Mouse (Mus musculus): ENCODE measurements around the gene Olfr809. TPM values are rescaled to one million over a fixed set of nuclear protein-coding genes. Genes with fewer than 3 reads are reported as not detected.

Gene Olfr809
- not detected in 2 replicates for polyA plus RNA-seq (2015; fragmentation: Nextera tagmentation; extraction: Ambion mirVana)

DNA sequence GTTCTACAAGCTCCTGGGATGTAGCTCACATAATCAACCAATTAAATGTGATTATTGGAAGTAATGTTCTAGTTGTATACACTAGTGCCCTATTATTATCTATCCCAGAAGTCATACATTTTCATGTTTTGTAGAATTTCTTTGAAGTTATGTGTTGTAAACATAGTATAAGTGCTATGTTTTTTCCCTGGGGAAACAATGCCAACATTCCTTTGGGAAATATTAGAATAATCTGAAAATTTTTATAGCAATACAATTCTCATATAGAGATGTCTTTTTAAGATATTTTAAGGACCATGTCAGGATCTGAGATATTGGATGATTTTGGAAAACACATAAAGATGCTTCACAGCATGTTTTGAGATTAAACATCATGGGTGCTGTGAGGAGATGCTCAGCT, at the start of gene Olfr809:
Olfr809 (plus strand) TSS at position 301 of the 400 bp plus-strand sequence.
- Histone ChIP-seq H3K27ac (ENCODE audit: low read length) (no peak within 1 kb of the TSS), H3K4me1 (ENCODE audit: control insufficient read depth, insufficient read depth, low read length) (no peaks in the 10 kb centered on the region), H3K9ac (ENCODE audit: low read length) (no peak within 1 kb of the TSS), H3K27me3 (ENCODE audit: control insufficient read depth, insufficient read depth, low read length) (no peaks in the 10 kb centered on the region), H3K4me2 (ENCODE audit: low read depth, low read length) (no peak within 1 kb of the TSS), H3K9me3 (replicated peaks; ENCODE audit: control insufficient read depth, low read length) (no peaks in the 10 kb centered on the region), H3K4me3 (ENCODE audit: low read length) (no peak within 1 kb of the TSS), H3K36me3 (ENCODE audit: control insufficient read depth, insufficient read depth) (no peaks in the 10 kb centered on the region)
- no peak for ATAC-seq (replicated peaks; ENCODE audit: extremely low read depth, insufficient read depth, low FRiP score)

GRCm38 (mm10) chr10:129729275-129729674, 45.2 kb upstream of the Olfr809 start, which contains the start of gene Olfr805:
Gene Olfr805, minus strand, starts transcription at chr10:129729375.
- no peak within 1 kb of the TSS for H3K9ac ChIP-seq (ENCODE audit: low read length)
- no peaks in the 10 kb centered on the region for H3K27me3 ChIP-seq (ENCODE audit: control insufficient read depth, insufficient read depth, low read length)
- H3K4me2 ChIP-seq (ENCODE audit: low read depth, low read length) = no peak within 1 kb of the TSS
- no peaks in the 10 kb centered on the region for H3K36me3 ChIP-seq (ENCODE audit: control insufficient read depth, insufficient read depth)
- H3K4me1 ChIP-seq (ENCODE audit: control insufficient read depth, insufficient read depth, low read length) = no peaks in the 10 kb centered on the region
- 0 out of 2 replicates have a peak, but pooled peaks cover 3% of the 10 kb centered on the region for H3K9me3 ChIP-seq (replicated peaks; ENCODE audit: control insufficient read depth, low read length)
- WGBS = 87% methylated on average over 2 of the region's 2 CpGs
- H3K27ac ChIP-seq (ENCODE audit: low read length) = no peak within 1 kb of the TSS
- no peak within 1 kb of the TSS for H3K4me3 ChIP-seq (ENCODE audit: low read length)
- ATAC-seq (replicated peaks; ENCODE audit: extremely low read depth, insufficient read depth, low FRiP score) = no peak

- Histone ChIP-seq H3K36me3 (ENCODE audit: control insufficient read depth, insufficient read depth) (no peaks in the 10 kb centered on the region), H3K4me2 (ENCODE audit: low read depth, low read length) (no peak within 1 kb of the TSS), H3K9me3 (replicated peaks; ENCODE audit: control insufficient read depth, low read length) (no peaks in the 10 kb centered on the region), H3K27me3 (ENCODE audit: control insufficient read depth, insufficient read depth, low read length) (no peaks in the 10 kb centered on the region), H3K4me3 (ENCODE audit: low read length) (no peak within 1 kb of the TSS), H3K4me1 (ENCODE audit: control insufficient read depth, insufficient read depth, low read length) (no peaks in the 10 kb centered on the region), H3K9ac (ENCODE audit: low read length) (no peak within 1 kb of the TSS), H3K27ac (ENCODE audit: low read length) (no peak within 1 kb of the TSS)
- no peak for ATAC-seq (replicated peaks; ENCODE audit: extremely low read depth, insufficient read depth, low FRiP score)
Measured at GRCm38 (mm10) chr10:129741821-129742220, 32.6 kb upstream of the Olfr809 start, which contains the start of gene Olfr806. Gene Olfr806, minus strand, starts transcription at chr10:129741921.

DNA sequence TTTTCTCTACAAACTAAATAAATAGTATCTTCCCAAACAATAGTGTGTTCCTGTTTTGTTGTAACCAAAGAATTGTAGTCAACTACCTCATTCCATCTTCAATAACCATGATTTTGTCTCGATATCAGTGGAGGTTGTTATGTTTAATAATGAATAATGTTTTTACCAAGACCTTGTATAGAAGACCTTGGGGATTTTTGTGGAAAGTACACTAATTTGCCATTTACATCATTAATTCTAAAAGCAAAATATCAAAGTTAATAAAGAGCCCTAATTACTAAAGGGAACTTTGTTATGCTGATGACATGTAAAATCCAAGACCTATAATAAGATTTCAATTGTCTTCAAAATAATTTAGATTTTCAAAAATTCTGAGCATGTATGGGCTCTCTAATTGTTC, 16.7 kb upstream of the Olfr809 start, which contains the start of gene Olfr807:
Olfr807 (minus strand) TSS at position 101 of the 400 bp plus-strand sequence.
- Histone ChIP-seq H3K9me3 (replicated peaks; ENCODE audit: control insufficient read depth, low read length) (no peaks in the 10 kb centered on the region), H3K4me3 (ENCODE audit: low read length) (no peak within 1 kb of the TSS), H3K4me2 (ENCODE audit: low read depth, low read length) (no peak within 1 kb of the TSS), H3K27me3 (ENCODE audit: control insufficient read depth, insufficient read depth, low read length) (no peaks in the 10 kb centered on the region), H3K36me3 (ENCODE audit: control insufficient read depth, insufficient read depth) (no peaks in the 10 kb centered on the region), H3K4me1 (ENCODE audit: control insufficient read depth, insufficient read depth, low read length) (no peaks in the 10 kb centered on the region), H3K9ac (ENCODE audit: low read length) (no peak within 1 kb of the TSS), H3K27ac (ENCODE audit: low read length) (no peak within 1 kb of the TSS)
- 75% methylated on average over 1 of the region's 1 CpGs for WGBS
- ATAC-seq (replicated peaks; ENCODE audit: extremely low read depth, insufficient read depth, low FRiP score) = no peak

DNA sequence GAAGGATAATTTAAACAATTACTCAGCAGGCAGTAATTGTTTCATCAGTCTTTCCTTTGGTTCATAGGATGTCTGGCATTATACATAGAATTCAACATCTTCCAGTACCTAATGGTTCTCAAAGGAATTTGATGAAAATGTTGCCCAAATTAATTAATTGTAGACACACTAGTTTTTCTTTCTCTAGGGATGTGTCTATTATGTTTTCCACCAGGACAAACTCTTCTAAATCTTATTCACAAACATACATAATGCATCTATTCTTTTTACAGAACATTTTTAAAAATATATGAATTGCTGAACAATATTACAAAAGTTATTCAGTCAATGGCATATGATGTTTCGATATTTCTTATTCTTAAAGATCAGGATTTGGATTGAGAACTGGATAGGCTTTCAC, 9.3 kb upstream of the Olfr809 start, which contains the start of gene Olfr808:
Olfr808 (plus strand) TSS at position 301 of the 400 bp plus-strand sequence.
- H3K27ac ChIP-seq (ENCODE audit: low read length) = no peak within 1 kb of the TSS
- ATAC-seq (replicated peaks; ENCODE audit: extremely low read depth, insufficient read depth, low FRiP score) = no peak
- H3K4me1 ChIP-seq (ENCODE audit: control insufficient read depth, insufficient read depth, low read length) = no peaks in the 10 kb centered on the region
- no peaks in the 10 kb centered on the region for H3K27me3 ChIP-seq (ENCODE audit: control insufficient read depth, insufficient read depth, low read length)
- H3K9ac ChIP-seq (ENCODE audit: low read length) = no peak within 1 kb of the TSS
- no peak within 1 kb of the TSS for H3K4me2 ChIP-seq (ENCODE audit: low read depth, low read length)
- H3K9me3 ChIP-seq (replicated peaks; ENCODE audit: control insufficient read depth, low read length) = no peaks in the 10 kb centered on the region
- no peaks in the 10 kb centered on the region for H3K36me3 ChIP-seq (ENCODE audit: control insufficient read depth, insufficient read depth)
- WGBS = 83% methylated on average over 1 of the region's 1 CpGs
- no peak within 1 kb of the TSS for H3K4me3 ChIP-seq (ENCODE audit: low read length)

- Histone ChIP-seq H3K4me3 (ENCODE audit: low read length) (no peak overlapping the region), H3K4me1 (ENCODE audit: control insufficient read depth, insufficient read depth, low read length) (no peaks in the 10 kb centered on the region), H3K36me3 (ENCODE audit: control insufficient read depth, insufficient read depth) (no peaks in the 10 kb centered on the region), H3K27ac (ENCODE audit: low read length) (no peak overlapping the region), H3K9ac (ENCODE audit: low read length) (no peak overlapping the region), H3K4me2 (ENCODE audit: low read depth, low read length) (no peak overlapping the region), H3K9me3 (replicated peaks; ENCODE audit: control insufficient read depth, low read length) (no peaks in the 10 kb centered on the region), H3K27me3 (ENCODE audit: control insufficient read depth, insufficient read depth, low read length) (no peaks in the 10 kb centered on the region)
- no peak for ATAC-seq (replicated peaks; ENCODE audit: extremely low read depth, insufficient read depth, low FRiP score)
Measured at GRCm38 (mm10) chr10:129778123-129778522, 3.7 kb downstream of the Olfr809 start.

DNA sequence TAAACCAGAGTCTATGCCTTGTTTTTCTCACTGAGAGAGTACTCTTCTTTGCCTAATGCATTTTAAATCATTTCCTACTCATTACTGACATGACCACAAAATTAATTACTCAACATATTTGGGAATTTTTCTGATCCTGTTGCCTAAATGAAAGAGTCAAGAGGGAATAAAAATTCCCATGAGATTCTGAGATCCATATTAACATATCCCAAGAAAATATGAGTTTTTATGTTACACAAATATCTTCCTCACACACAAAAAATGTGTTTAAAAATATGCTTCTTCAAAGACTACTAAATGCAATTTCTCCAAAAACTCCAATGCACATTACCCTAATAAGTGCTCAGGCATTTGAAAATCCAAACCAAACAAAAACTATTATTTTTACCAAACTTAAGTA, 20.4 kb downstream of the Olfr809 start, which contains the start of gene Olfr810:
Olfr810 (minus strand) TSS at position 101 of the 400 bp plus-strand sequence.
- no peak within 1 kb of the TSS for H3K4me2 ChIP-seq (ENCODE audit: low read depth, low read length)
- no peak for ATAC-seq (replicated peaks; ENCODE audit: extremely low read depth, insufficient read depth, low FRiP score)
- no peak within 1 kb of the TSS for H3K9ac ChIP-seq (ENCODE audit: low read length)
- no peaks in the 10 kb centered on the region for H3K36me3 ChIP-seq (ENCODE audit: control insufficient read depth, insufficient read depth)
- no peak within 1 kb of the TSS for H3K27ac ChIP-seq (ENCODE audit: low read length)
- H3K4me1 ChIP-seq (ENCODE audit: control insufficient read depth, insufficient read depth, low read length) = no peaks in the 10 kb centered on the region
- no peaks in the 10 kb centered on the region for H3K27me3 ChIP-seq (ENCODE audit: control insufficient read depth, insufficient read depth, low read length)
- H3K9me3 ChIP-seq (replicated peaks; ENCODE audit: control insufficient read depth, low read length) = no peaks in the 10 kb centered on the region
- H3K4me3 ChIP-seq (ENCODE audit: low read length) = no peak within 1 kb of the TSS

GRCm38 (mm10) chr10:129804296-129804695, 29.9 kb downstream of the Olfr809 start, which contains the start of gene Olfr811:
Gene Olfr811, minus strand, starts transcription at chr10:129804396.
- Histone ChIP-seq H3K9ac (ENCODE audit: low read length) (no peak within 1 kb of the TSS), H3K4me3 (ENCODE audit: low read length) (no peak within 1 kb of the TSS), H3K27ac (ENCODE audit: low read length) (no peak within 1 kb of the TSS), H3K9me3 (replicated peaks; ENCODE audit: control insufficient read depth, low read length) (no peaks in the 10 kb centered on the region), H3K4me2 (ENCODE audit: low read depth, low read length) (no peak within 1 kb of the TSS), H3K27me3 (ENCODE audit: control insufficient read depth, insufficient read depth, low read length) (no peaks in the 10 kb centered on the region), H3K36me3 (ENCODE audit: control insufficient read depth, insufficient read depth) (no peaks in the 10 kb centered on the region), H3K4me1 (ENCODE audit: control insufficient read depth, insufficient read depth, low read length) (no peaks in the 10 kb centered on the region)
- no peak for ATAC-seq (replicated peaks; ENCODE audit: extremely low read depth, insufficient read depth, low FRiP score)
- 79% methylated on average over 4 of the region's 4 CpGs for WGBS
